Mouse (Mus musculus): Measurements from ENCODE around the gene Rxfp2. TPM values are rescaled to one million over a fixed set of nuclear protein-coding genes. Genes with fewer than 3 reads are reported as not detected.

The Rxfp2 gene
- total and polyA plus RNA-seq, 3 experiments, result not detected

DNA sequence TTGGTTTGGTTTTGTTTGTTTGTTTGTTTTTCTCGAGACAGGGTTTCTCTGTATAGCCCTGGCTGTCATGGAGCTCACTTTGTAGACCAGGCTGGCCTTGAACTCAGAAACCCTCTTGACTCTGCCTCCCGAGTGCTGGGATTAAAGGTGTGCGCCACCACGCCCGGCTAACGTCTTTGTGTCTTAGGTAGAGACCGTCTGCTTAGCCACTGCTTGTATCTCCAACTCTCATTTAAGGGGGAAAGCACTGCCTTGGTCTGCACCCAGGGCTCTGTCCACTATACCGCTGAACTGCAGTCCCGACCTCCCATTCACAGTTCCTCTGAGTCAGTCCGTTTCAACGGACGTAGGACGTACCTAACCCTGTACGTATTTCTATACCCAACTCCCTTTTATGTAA is 6.4 kb downstream of the Rxfp2 start:
- no peak overlapping the region for H3K4me3 ChIP-seq (replicated peaks in 1 of 3; ENCODE audit: low read depth in 2 of 3, low read length in 2 of 3, poor library complexity in 1 of 3)
- dilution Hi-C loops (cut with MboI; ENCODE audit: extremely low pct_ligation_motif_present, extremely low pct_unique_long_range_greater_than_20kb, low sequenced_read_pairs), result no loop called here
- no peaks in the 10 kb centered on the region for H3K4me1 ChIP-seq (ENCODE audit: control insufficient read depth in 1 of 2, insufficient read depth in 2 of 2)
- TF ChIP-seq UBTF (IDR thresholded peaks at IDR 0.05; ENCODE audit: low read depth, low read length), result no peak
- no peak for DNase-seq (ENCODE audit: extremely low read depth)
- H3K27me3 ChIP-seq (replicated peaks), result no peaks in the 10 kb centered on the region
- no peak overlapping the region for H3K27ac ChIP-seq (ENCODE audit: insufficient read depth, low read depth)
- no peak overlapping the region for H3K9ac ChIP-seq (ENCODE audit: insufficient read depth, low read depth)
- H3K4me2 ChIP-seq (ENCODE audit: insufficient read depth, low read depth, poor library complexity, severe bottlenecking), result no peak overlapping the region
- H3K9me3 ChIP-seq (replicated peaks; ENCODE audit: low read length), result peaks cover 50% of the 10 kb centered on the region
- H3K79me2 ChIP-seq (replicated peaks; ENCODE audit: control insufficient read depth, extremely low read depth, insufficient read depth, poor library complexity, severe bottlenecking), result no peaks in the 10 kb centered on the region
- in situ Hi-C loops (cut with MboI; ENCODE audit: low pct_ligation_motif_present, low pct_unique_long_range_greater_than_20kb, low sequenced_read_pairs), result no loop called here
- H3K36me3 ChIP-seq (replicated peaks in 1 of 2; ENCODE audit: control insufficient read depth in 1 of 2, insufficient read depth in 1 of 2, low read length in 1 of 2), result no peaks in the 10 kb centered on the region

DNA sequence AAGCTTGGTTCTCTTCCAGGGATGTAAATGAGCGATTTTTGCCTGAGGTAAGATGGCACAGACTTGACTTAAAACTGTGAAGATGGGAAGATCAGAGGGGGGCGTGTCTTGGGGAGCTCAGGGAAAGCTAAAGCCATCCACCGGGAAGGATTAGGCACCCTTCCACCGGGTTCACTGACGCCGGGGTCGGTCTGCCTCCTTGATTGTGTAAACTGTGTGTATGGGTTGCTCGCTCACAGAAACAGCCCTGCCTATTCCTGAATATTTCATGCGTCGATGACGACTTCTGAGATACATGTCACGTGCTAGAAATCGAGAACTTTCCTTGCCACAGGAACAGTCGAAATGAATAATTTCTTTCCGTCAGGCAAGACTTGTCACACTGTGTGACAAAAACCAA is 6.9 kb downstream of the Rxfp2 start:
- no peaks in the 10 kb centered on the region for H3K79me2 ChIP-seq (replicated peaks; ENCODE audit: control insufficient read depth, extremely low read depth, insufficient read depth, poor library complexity, severe bottlenecking)
- no peaks in the 10 kb centered on the region for H3K36me3 ChIP-seq (replicated peaks in 1 of 2; ENCODE audit: control insufficient read depth in 1 of 2, insufficient read depth in 1 of 2, low read length in 1 of 2)
- H3K4me3 ChIP-seq (replicated peaks in 1 of 3; ENCODE audit: low read depth in 2 of 3, low read length in 2 of 3, poor library complexity in 1 of 3), result no peak overlapping the region
- dilution Hi-C loops (cut with MboI; ENCODE audit: extremely low pct_ligation_motif_present, extremely low pct_unique_long_range_greater_than_20kb, low sequenced_read_pairs), result no loop called here
- peaks cover 54% of the 10 kb centered on the region for H3K9me3 ChIP-seq (replicated peaks; ENCODE audit: low read length)
- DNase-seq (ENCODE audit: extremely low read depth), result no peak
- H3K27ac ChIP-seq (ENCODE audit: insufficient read depth, low read depth), result no peak overlapping the region
- TF ChIP-seq ETS1 (conservative IDR thresholded peaks at IDR 0.05; ENCODE audit: low read depth, low read length) (no peak), PAX5 (IDR thresholded peaks at IDR 0.05; ENCODE audit: low read length) (no peak), RCOR1 (conservative IDR thresholded peaks at IDR 0.05; ENCODE audit: low read depth, low read length) (no peak), KAT2A (IDR thresholded peaks at IDR 0.05; ENCODE audit: insufficient replicate concordance, low read length) (no peak), HCFC1 (IDR thresholded peaks at IDR 0.05; ENCODE audit: low read depth, low read length) (no peak), POLR2AphosphoS2 (IDR thresholded peaks at IDR 0.05; ENCODE audit: low read depth, low read length) (no peak), BHLHE40 (IDR thresholded peaks at IDR 0.05; ENCODE audit: low read depth, low read length) (no peak), NRF1 (IDR thresholded peaks at IDR 0.05; ENCODE audit: low read depth, low read length) (no peak), MAX (IDR thresholded peaks at IDR 0.05; ENCODE audit: low read length) (no peak), TBP (conservative IDR thresholded peaks at IDR 0.05; ENCODE audit: low read depth, low read length) (no peak), MXI1 (IDR thresholded peaks at IDR 0.05; ENCODE audit: low read depth, low read length) (no peak), ZNF384 (IDR thresholded peaks at IDR 0.05; ENCODE audit: low read depth, low read length) (no peak), GABPA (IDR thresholded peaks at IDR 0.05; ENCODE audit: insufficient replicate concordance, low read depth, low read length) (no peak), IRF4 (IDR thresholded peaks at IDR 0.05; ENCODE audit: low read depth, low read length) (no peak), JUND (conservative IDR thresholded peaks at IDR 0.05; ENCODE audit: low read depth, low read length) (no peak)
- H3K9ac ChIP-seq (ENCODE audit: insufficient read depth, low read depth), result no peak overlapping the region
- peaks cover 2% of the 10 kb centered on the region for H3K27me3 ChIP-seq (replicated peaks)
- no peak overlapping the region for H3K4me2 ChIP-seq (ENCODE audit: insufficient read depth, low read depth, poor library complexity, severe bottlenecking)
- H3K4me1 ChIP-seq (ENCODE audit: control insufficient read depth in 1 of 2, insufficient read depth in 2 of 2), result no peaks in the 10 kb centered on the region
- in situ Hi-C loops (cut with MboI; ENCODE audit: low pct_ligation_motif_present, low pct_unique_long_range_greater_than_20kb, low sequenced_read_pairs), result no loop called here
